ENCODE assay signal across 9 mouse cellular contexts in genomic region chr4:35155132-35155922, GRCm38 (mm10). TPM values are rescaled to one million over a fixed set of nuclear protein-coding genes. Genes with fewer than 3 reads are reported as not detected.
DNase-seq lines count a peak whose midpoint lies in the region; ATAC-seq and TF ChIP-seq lines count a peak whose summit lies in the region.
"Had no signal": no experiment of that assay in that cellular context is flagged by ENCODE, and none has a peak within 500 bp of the region (broad histone marks: within the 10 kb centered on the region; RNA-seq: fewer than 3 reads in every experiment).

No protein-coding gene starts in this region.

- ATAC-seq in limb, embryonic 11.5 days (ENCODE audit: insufficient number of reproducible peaks, low FRiP score, low TSS enrichment, low read depth): no peak
- peak; percentile 81 for ATAC-seq in stomach, postnatal 0 days (ENCODE audit: low FRiP score, low TSS enrichment)

- intact Hi-C loops in heart, postnatal 25 days (cut with DNase I): no loop called here
- intact Hi-C loops in heart, postnatal 14 days (cut with DNase I): loop anchor here (5.0 kb wide), 3 partner anchors 42 to 88 kb away; no protein-coding TSS in a partner anchor

- no peaks in the 10 kb centered on the region for H3K36me3 ChIP-seq in limb, embryonic 11.5 days (ENCODE audit: control insufficient read depth, insufficient read depth, low read length)
- H3K36me3 ChIP-seq in midbrain, embryonic 10.5 days: no peaks in the 10 kb centered on the region
- H3K36me3 ChIP-seq in stomach, postnatal 0 days (ENCODE audit: control insufficient read depth, insufficient read depth, low read length): no peaks in the 10 kb centered on the region
- H3K36me3 ChIP-seq: G1E had no signal

- peak overlapping the region; percentile 89 for H3K4me2 ChIP-seq in limb, embryonic 11.5 days (ENCODE audit: low read depth, severe bottlenecking)
- peak overlapping the region; percentile 85 for H3K4me2 ChIP-seq in stomach, postnatal 0 days (replicated peaks; ENCODE audit: low read depth)

- no peaks in the 10 kb centered on the region for H3K9me3 ChIP-seq in limb, embryonic 11.5 days (ENCODE audit: control insufficient read depth, low read length)
- no peaks in the 10 kb centered on the region for H3K9me3 ChIP-seq in midbrain, embryonic 10.5 days (replicated peaks)
- H3K9me3 ChIP-seq in stomach, postnatal 0 days (ENCODE audit: control insufficient read depth, low read length): no peaks in the 10 kb centered on the region
- H3K9me3 ChIP-seq: G1E had no signal

- no peak for TF ChIP-seq POLR2A in cortical plate, adult 2 months (IDR thresholded peaks at IDR 0.05; ENCODE audit: extremely low read depth, insufficient read depth, low read length)

- H3K4me3 ChIP-seq in cortical plate, adult 2 months (ENCODE audit: insufficient read depth, low read length): peak overlapping the region; percentile 51; the same call in 1 of the 2 replicates
- H3K4me3 ChIP-seq in limb, embryonic 11.5 days (ENCODE audit: low read depth, low read length): peak overlapping the region; percentile 64
- H3K4me3 ChIP-seq in midbrain, embryonic 10.5 days: peak overlapping the region; percentile 75
- peak overlapping the region; percentile 68 for H3K4me3 ChIP-seq in stomach, postnatal 0 days (ENCODE audit: low read depth, low read length)

- DNase-seq in heart, adult 11 months: peak; percentile 91
- no peak for DNase-seq in heart, postnatal 25 days (ENCODE audit: low spot score)
- DNase-seq in heart, postnatal 14 days: peak; percentile 15 to 21
- peak; percentile 72 for DNase-seq in limb, embryonic 11.5 days (ENCODE audit: low spot score)
- DNase-seq in midbrain, embryonic 10.5 days (ENCODE audit: low spot score): peak; percentile 64
- peak; percentile 88 for DNase-seq in stomach, postnatal 0 days (ENCODE audit: low spot score)
- DNase-seq in cerebellum, adult 9-11 months: no peak

- WGBS in limb, embryonic 11.5 days: 25% methylated on average over 20 of the region's 20 CpGs
- WGBS in midbrain, embryonic 10.5 days: 24% methylated on average over 20 of the region's 20 CpGs
- WGBS in stomach, postnatal 0 days: 18% methylated on average over 20 of the region's 20 CpGs

- 0 out of 2 replicates have a peak, but pooled peaks have one; percentile 7 for TF ChIP-seq CTCF in cortical plate, adult 2 months (IDR thresholded peaks at IDR 0.05; ENCODE audit: extremely low read depth, insufficient read depth, low read length)
- peak; percentile 69 for TF ChIP-seq CTCF in stomach, postnatal 0 days (IDR thresholded peaks at IDR 0.05; ENCODE audit: low read depth)

- no peaks in the 10 kb centered on the region for H3K27me3 ChIP-seq in limb, embryonic 11.5 days (ENCODE audit: control insufficient read depth, insufficient read depth, low read length)
- H3K27me3 ChIP-seq in midbrain, embryonic 10.5 days (ENCODE audit: low read depth, poor library complexity, severe bottlenecking): peaks cover 16% of the 10 kb centered on the region; the same call in 1 of the 2 replicates
- H3K27me3 ChIP-seq in stomach, postnatal 0 days (ENCODE audit: control insufficient read depth, insufficient read depth, low read length): no peaks in the 10 kb centered on the region

- no peak overlapping the region; the same call in 1 of the 2 replicates for H3K9ac ChIP-seq in limb, embryonic 11.5 days (ENCODE audit: low read length)
- H3K9ac ChIP-seq in stomach, postnatal 0 days (ENCODE audit: low read length): peak overlapping the region; percentile 76

- TF ChIP-seq EP300 in stomach, postnatal 0 days (optimal IDR thresholded peaks at IDR 0.05): no peak

- H3K27ac ChIP-seq in cortical plate, adult 2 months (ENCODE audit: insufficient read depth, low read length): peak overlapping the region; percentile 90
- no peak overlapping the region for H3K27ac ChIP-seq in limb, embryonic 11.5 days (replicated peaks; ENCODE audit: low read depth, low read length)
- H3K27ac ChIP-seq in midbrain, embryonic 10.5 days (replicated peaks): peak overlapping the region; percentile 92
- H3K27ac ChIP-seq in stomach, postnatal 0 days (replicated peaks): peak overlapping the region; percentile 81

- no peaks in the 10 kb centered on the region for H3K4me1 ChIP-seq in cortical plate, adult 2 months (ENCODE audit: control insufficient read depth, insufficient read depth, low read length)
- H3K4me1 ChIP-seq in limb, embryonic 11.5 days (ENCODE audit: control insufficient read depth, insufficient read depth, low read length): 0 out of 2 replicates have a peak, but pooled peaks cover 2% of the 10 kb centered on the region
- H3K4me1 ChIP-seq in midbrain, embryonic 10.5 days: peaks cover 35% of the 10 kb centered on the region
- H3K4me1 ChIP-seq in stomach, postnatal 0 days (replicated peaks; ENCODE audit: control insufficient read depth, insufficient read depth): no peaks in the 10 kb centered on the region

RNA-seq across cellular contexts. Expression of gene Mob3b, which starts 2.0 kb away (rescaled TPM):
- 1 to 10 TPM; 1.2 to 1.6 TPM for total RNA-seq in heart, postnatal 25 days (2021)
- 2.9 and 4.0 TPM in 2 replicates for polyA plus RNA-seq in cortical plate, adult 2 months (2012; rRNA removed)
- 1 to 10 TPM; 1.1 to 1.8 TPM for total RNA-seq in heart, postnatal 14 days (2021)
- polyA plus RNA-seq in limb, embryonic 11.5 days (2014; fragmentation: Nextera tagmentation; extraction: Ambion mirVana): 9.7 and 10.4 TPM in 2 replicates
- 19.8 and 21.5 TPM in 2 replicates for polyA plus RNA-seq in midbrain, embryonic 10.5 days (2016; fragmentation: Nextera tagmentation; extraction: Ambion mirVana)
- 15.0 and 16.9 TPM in 2 replicates for polyA plus RNA-seq in stomach, postnatal 0 days (2015; fragmentation: Nextera tagmentation; extraction: Ambion mirVana)
- polyA plus RNA-seq: G1E had no signal

RNA-seq across cellular contexts. Expression of gene Ifnk, which starts 3.5 kb away (rescaled TPM):
- not detected for total RNA-seq in heart, postnatal 25 days (2021)
- polyA plus RNA-seq in cortical plate, adult 2 months (2012; rRNA removed): not detected in 2 replicates
- total RNA-seq in heart, postnatal 14 days (2021): not detected
- 0.24 TPM in 1 of 2 replicates, not detected in the other for polyA plus RNA-seq in limb, embryonic 11.5 days (2014; fragmentation: Nextera tagmentation; extraction: Ambion mirVana)
- polyA plus RNA-seq in midbrain, embryonic 10.5 days (2016; fragmentation: Nextera tagmentation; extraction: Ambion mirVana): 0.29 and 0.30 TPM in 2 replicates
- polyA plus RNA-seq in stomach, postnatal 0 days (2015; fragmentation: Nextera tagmentation; extraction: Ambion mirVana): 0.16 TPM in 1 of 2 replicates, not detected in the other
- total RNA-seq: G1E had no signal
- polyA plus RNA-seq: G1E had no signal

Comparison
In these comparisons a context has a peak if more than half of its experiments do, and no peak if none do; other contexts are left out.
1. DNase-seq: peak in heart, adult 11 months (single experiment), heart, postnatal 14 days (2 of 2), limb, embryonic 11.5 days (single experiment), midbrain, embryonic 10.5 days (single experiment) and stomach, postnatal 0 days (single experiment); none in heart, postnatal 25 days (single experiment) and cerebellum, adult 9-11 months (single experiment).
2. Peak in every context shown above with its lines, with median percentiles within 50 percentile points of each other: H3K4me3 ChIP-seq.